Mouse (Mus musculus) bone marrow, adult 2 months (tissue): ENCODE results near the gene Rad51b.

Experiments used
- CTCF ChIP-seq: fragments of 200-500 bp; IDR thresholded peaks from 2 replicates; pipeline ENCODE4 v1.5.1; 2011; ENCODE audit warnings: low read length, control low read depth; ENCODE audit not compliant: control insufficient read depth, insufficient read depth
- POLR2A ChIP-seq: fragments of 200-500 bp; IDR thresholded peaks from 2 replicates; pipeline ENCODE4 v1.6.1; 2011; ENCODE audit warnings: low read depth, mild to moderate bottlenecking, control low read depth, low read length, borderline replicate concordance; ENCODE audit not compliant: control insufficient read depth

- TF ChIP-seq POLR2A = no peak
- no peak for TF ChIP-seq CTCF
Measured at GRCm38 (mm10) chr12:79751781-79752180, 454.7 kb downstream of the Rad51b start.
